Mouse (Mus musculus): ENCODE measurements at regions not wholly inside any gene's neighbourhood (a gene's known extent, or its start where the extent isn't known, plus 50 kb on each side); places are given as distances from the start of the nearest gene placed in this dataset.

DNA sequence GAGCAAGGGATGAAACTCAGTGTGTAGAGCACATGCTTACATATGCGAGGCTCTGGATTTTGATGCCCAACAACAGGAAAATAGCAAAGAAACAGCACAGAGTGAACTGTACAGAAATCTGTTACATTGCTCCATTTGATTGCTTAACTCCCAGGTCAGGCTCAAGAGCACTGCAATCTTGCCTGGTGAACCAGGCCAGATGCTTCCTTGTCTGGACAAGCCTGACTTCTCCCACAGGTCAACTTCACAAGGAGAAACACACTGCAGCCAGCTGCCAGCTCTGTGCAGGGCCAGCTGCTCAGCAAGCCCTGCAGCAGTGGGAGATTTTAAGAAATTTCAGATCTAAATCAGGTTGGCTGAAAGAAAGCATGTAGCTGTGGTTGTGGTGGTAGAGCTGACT, 81.2 kb upstream of the 1700066M21Rik start:
- Histone ChIP-seq H3K9ac (replicated peaks; ENCODE audit: low read depth, low read length) (no peak overlapping the region), H3K27me3 (replicated peaks; ENCODE audit: control insufficient read depth, insufficient read depth, low read length) (no peaks in the 10 kb centered on the region), H3K4me3 (replicated peaks; ENCODE audit: low read length) (no peak overlapping the region), H3K27ac (ENCODE audit: low read length) (no peak overlapping the region), H3K9me3 (ENCODE audit: control insufficient read depth, low read length) (no peaks in the 10 kb centered on the region), H3K4me1 (replicated peaks; ENCODE audit: control insufficient read depth, insufficient read depth, low read length) (0 out of 2 replicates have a peak, but pooled peaks cover under 1% of the 10 kb centered on the region), H3K4me2 (ENCODE audit: low read length) (no peak overlapping the region), H3K36me3 (ENCODE audit: control insufficient read depth, insufficient read depth) (no peaks in the 10 kb centered on the region)
- no peak for ATAC-seq
- 87% methylated on average over 1 of the region's 1 CpGs for WGBS

DNA sequence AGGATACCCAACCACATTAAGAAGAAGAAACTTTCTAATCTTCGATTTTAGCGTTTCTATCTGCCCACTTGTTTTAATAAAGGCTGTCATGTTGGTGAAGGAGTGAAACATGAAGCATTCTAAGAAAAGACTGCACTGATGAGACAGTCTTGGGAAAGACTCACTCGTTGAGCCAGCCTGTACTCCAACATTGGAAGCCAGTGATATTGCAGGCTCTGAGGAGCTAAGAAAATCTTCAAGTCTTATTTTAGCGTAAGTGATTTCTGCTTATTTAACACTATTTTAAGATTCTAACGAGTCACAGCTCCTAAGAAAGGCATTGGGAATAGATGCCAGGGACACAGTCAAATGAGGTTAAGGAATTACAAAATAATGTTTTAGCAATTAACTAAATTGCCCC, 78.9 kb upstream of the 1700066M21Rik start:
- H3K9me3 ChIP-seq (ENCODE audit: control insufficient read depth, low read length), result no peaks in the 10 kb centered on the region
- peaks cover 7% of the 10 kb centered on the region; the same call in 1 of the 2 replicates for H3K4me1 ChIP-seq (replicated peaks; ENCODE audit: control insufficient read depth, insufficient read depth, low read length)
- H3K27me3 ChIP-seq (replicated peaks; ENCODE audit: control insufficient read depth, insufficient read depth, low read length), result no peaks in the 10 kb centered on the region
- WGBS, result 74% methylated on average over 5 of the region's 5 CpGs
- no peaks in the 10 kb centered on the region for H3K36me3 ChIP-seq (ENCODE audit: control insufficient read depth, insufficient read depth)
- no peak overlapping the region for H3K27ac ChIP-seq (ENCODE audit: low read length)
- H3K4me2 ChIP-seq (ENCODE audit: low read length), result no peak overlapping the region
- H3K4me3 ChIP-seq (replicated peaks; ENCODE audit: low read length), result no peak overlapping the region
- ATAC-seq, result no peak
- no peak overlapping the region for H3K9ac ChIP-seq (replicated peaks; ENCODE audit: low read depth, low read length)

DNA sequence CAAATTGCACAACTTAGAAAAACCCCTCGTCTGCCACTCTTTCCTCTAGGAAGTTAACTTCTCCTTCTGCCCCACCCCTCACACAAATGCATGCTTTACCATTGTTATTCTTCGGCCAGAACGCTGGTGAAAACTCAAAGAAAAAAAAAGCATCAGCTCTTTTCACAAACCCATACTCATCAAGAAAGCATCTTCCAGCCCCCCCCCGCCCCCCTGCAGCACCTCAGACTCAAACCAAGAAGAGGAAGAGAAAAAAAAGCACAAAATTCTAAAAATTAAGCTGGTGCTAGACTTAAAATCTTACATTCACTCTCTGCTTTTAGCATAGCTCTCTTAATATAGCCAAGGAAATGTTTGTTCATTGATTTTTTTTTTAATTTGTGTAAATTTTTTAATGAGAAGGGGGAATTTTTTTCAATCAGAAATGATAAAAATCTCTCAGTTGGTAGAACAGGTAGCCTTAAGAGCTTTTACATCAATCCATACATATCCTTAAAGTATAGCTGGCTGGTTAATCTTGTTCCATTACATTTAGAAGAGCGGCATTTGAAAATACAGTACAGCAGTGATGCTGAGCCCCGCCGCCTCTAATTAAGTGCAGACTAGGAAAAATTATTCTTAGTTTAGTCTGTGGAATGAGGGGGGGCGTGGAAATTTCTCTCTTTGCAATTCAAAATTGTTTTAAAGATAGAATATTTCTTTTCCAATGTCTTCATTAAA, 76.0 kb upstream of the 1700066M21Rik start:
- WGBS, result 52% methylated on average over 8 of the region's 8 CpGs
- H3K36me3 ChIP-seq (ENCODE audit: control insufficient read depth, insufficient read depth), result no peaks in the 10 kb centered on the region
- peak overlapping the region; percentile 16; the same call in 1 of the 2 replicates for H3K27ac ChIP-seq (ENCODE audit: low read length)
- peaks cover 7% of the 10 kb centered on the region; the same call in 1 of the 2 replicates for H3K4me1 ChIP-seq (replicated peaks; ENCODE audit: control insufficient read depth, insufficient read depth, low read length)
- peak; percentile 76 for ATAC-seq
- no peak overlapping the region for H3K4me3 ChIP-seq (replicated peaks; ENCODE audit: low read length)
- no peaks in the 10 kb centered on the region for H3K27me3 ChIP-seq (replicated peaks; ENCODE audit: control insufficient read depth, insufficient read depth, low read length)
- H3K4me2 ChIP-seq (ENCODE audit: low read length), result no peak overlapping the region
- no peak overlapping the region for H3K9ac ChIP-seq (replicated peaks; ENCODE audit: low read depth, low read length)
- no peaks in the 10 kb centered on the region for H3K9me3 ChIP-seq (ENCODE audit: control insufficient read depth, low read length)

DNA sequence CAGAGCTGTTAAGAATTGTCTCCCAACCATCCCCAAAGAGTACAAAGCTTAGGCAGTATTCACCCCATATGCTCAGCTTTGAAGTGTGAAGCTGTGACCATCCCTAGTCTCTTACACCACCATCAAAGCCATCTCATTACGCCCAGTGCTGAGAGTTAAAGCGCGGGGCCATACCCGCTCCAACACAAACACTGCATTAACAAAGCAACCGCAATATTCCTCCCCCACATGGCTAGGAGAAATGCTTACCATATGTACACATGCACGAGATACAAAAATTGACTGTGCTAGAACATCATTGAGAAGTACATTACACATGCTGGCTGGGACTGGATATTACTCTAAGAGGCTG, 75.5 kb upstream of the 1700066M21Rik start:
- Histone ChIP-seq H3K4me3 (replicated peaks; ENCODE audit: low read length) (no peak overlapping the region), H3K4me1 (replicated peaks; ENCODE audit: control insufficient read depth, insufficient read depth, low read length) (peaks cover 7% of the 10 kb centered on the region; the same call in 1 of the 2 replicates), H3K27ac (ENCODE audit: low read length) (peak overlapping the region; percentile 41; the same call in 1 of the 2 replicates), H3K27me3 (replicated peaks; ENCODE audit: control insufficient read depth, insufficient read depth, low read length) (no peaks in the 10 kb centered on the region), H3K9ac (replicated peaks; ENCODE audit: low read depth, low read length) (no peak overlapping the region), H3K9me3 (ENCODE audit: control insufficient read depth, low read length) (no peaks in the 10 kb centered on the region), H3K36me3 (ENCODE audit: control insufficient read depth, insufficient read depth) (no peaks in the 10 kb centered on the region), H3K4me2 (ENCODE audit: low read length) (no peak overlapping the region)
- WGBS, result 45% methylated on average over 6 of the region's 6 CpGs
- ATAC-seq, result peak; percentile 95

DNA sequence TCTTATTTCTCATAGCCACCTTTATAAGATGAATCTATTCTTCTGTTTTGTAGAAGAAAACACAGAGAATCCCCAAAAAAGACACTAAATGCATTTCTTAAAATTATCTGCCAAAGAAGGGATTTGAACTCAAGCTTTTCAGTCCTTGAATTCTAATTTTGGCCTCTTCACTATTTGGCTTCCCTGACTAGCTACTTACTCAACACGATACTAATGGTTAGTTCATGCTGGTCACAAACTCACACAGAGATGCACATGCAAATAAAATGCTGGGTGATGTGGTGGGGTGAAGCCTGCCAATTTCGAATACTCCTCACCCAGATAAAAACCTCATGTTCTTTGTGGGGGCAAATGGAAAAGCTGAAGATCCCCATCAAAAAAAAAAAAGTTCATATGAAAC, 72.7 kb upstream of the 1700066M21Rik start:
- no peak for ATAC-seq
- no peak overlapping the region for H3K4me3 ChIP-seq (replicated peaks; ENCODE audit: low read length)
- no peak overlapping the region for H3K27ac ChIP-seq (ENCODE audit: low read length)
- H3K36me3 ChIP-seq (ENCODE audit: control insufficient read depth, insufficient read depth), result no peaks in the 10 kb centered on the region
- H3K4me2 ChIP-seq (ENCODE audit: low read length), result no peak overlapping the region
- peaks cover 7% of the 10 kb centered on the region; the same call in 1 of the 2 replicates for H3K4me1 ChIP-seq (replicated peaks; ENCODE audit: control insufficient read depth, insufficient read depth, low read length)
- 89% methylated on average over 2 of the region's 2 CpGs for WGBS
- H3K9ac ChIP-seq (replicated peaks; ENCODE audit: low read depth, low read length), result no peak overlapping the region
- no peaks in the 10 kb centered on the region for H3K27me3 ChIP-seq (replicated peaks; ENCODE audit: control insufficient read depth, insufficient read depth, low read length)
- no peaks in the 10 kb centered on the region for H3K9me3 ChIP-seq (ENCODE audit: control insufficient read depth, low read length)

DNA sequence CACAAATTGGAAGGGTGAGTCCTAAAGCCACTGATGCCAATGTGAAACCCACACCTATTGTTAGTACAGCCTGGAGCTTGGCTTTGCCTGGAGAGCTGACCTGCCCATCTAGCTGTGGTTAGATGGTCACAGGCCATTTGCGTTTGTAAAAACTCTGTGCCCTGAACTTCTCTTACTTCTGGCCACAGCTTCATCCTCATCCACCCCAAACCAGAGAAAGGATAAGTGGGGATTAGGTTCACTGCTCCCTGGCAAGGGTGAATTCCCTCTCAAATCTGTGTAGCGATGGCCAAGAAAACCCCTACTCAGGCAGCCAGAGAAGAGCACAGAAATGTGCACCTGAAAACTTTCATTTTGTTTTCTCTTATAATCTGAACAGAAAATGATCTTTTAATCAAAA, 54.9 kb upstream of the 1700066M21Rik start:
- H3K4me1 ChIP-seq (replicated peaks; ENCODE audit: control insufficient read depth, insufficient read depth, low read length), result peaks cover 7% of the 10 kb centered on the region
- WGBS, result 90% methylated on average over 2 of the region's 2 CpGs

DNA sequence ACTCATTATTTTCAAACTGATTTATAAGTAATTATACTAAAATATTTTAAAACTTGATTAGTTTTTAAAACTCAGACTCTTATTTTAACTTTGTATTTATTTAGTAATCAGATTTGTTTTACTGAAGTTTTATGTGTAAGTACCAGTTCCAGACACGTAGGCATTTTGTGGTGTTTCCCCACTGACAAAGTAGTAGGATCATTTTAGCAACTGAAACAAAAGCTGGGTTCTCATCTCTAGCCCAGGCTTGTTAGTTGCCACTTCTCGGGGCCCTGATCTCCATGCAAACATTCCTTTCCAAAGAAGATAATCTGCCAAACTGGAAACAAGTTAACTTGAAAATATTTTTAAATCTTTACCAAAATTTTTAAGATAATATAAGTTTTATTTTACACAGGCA, 54.3 kb upstream of the 1700066M21Rik start:
- H3K4me1 ChIP-seq (replicated peaks; ENCODE audit: control insufficient read depth, insufficient read depth, low read length), result peaks cover 10% of the 10 kb centered on the region
- no peaks in the 10 kb centered on the region for H3K36me3 ChIP-seq (ENCODE audit: control insufficient read depth, insufficient read depth)
- no peak overlapping the region for H3K27ac ChIP-seq (ENCODE audit: low read length)
- 80% methylated on average over 2 of the region's 2 CpGs for WGBS
- H3K4me3 ChIP-seq (replicated peaks; ENCODE audit: low read length), result no peak overlapping the region
- no peak overlapping the region for H3K4me2 ChIP-seq (ENCODE audit: low read length)
- no peak overlapping the region for H3K9ac ChIP-seq (replicated peaks; ENCODE audit: low read depth, low read length)
- H3K9me3 ChIP-seq (ENCODE audit: control insufficient read depth, low read length), result peaks cover 5% of the 10 kb centered on the region; the same call in 1 of the 2 replicates
- ATAC-seq, result no peak
- no peaks in the 10 kb centered on the region for H3K27me3 ChIP-seq (replicated peaks; ENCODE audit: control insufficient read depth, insufficient read depth, low read length)

More for the DNA sequence above, 54.9 kb upstream of the 1700066M21Rik start:
- Histone ChIP-seq H3K36me3 (ENCODE audit: control insufficient read depth, insufficient read depth) (no peaks in the 10 kb centered on the region), H3K4me3 (replicated peaks; ENCODE audit: low read length) (no peak overlapping the region), H3K27me3 (replicated peaks; ENCODE audit: control insufficient read depth, insufficient read depth, low read length) (no peaks in the 10 kb centered on the region), H3K9me3 (ENCODE audit: control insufficient read depth, low read length) (peaks cover 8% of the 10 kb centered on the region; the same call in 1 of the 2 replicates), H3K4me2 (ENCODE audit: low read length) (no peak overlapping the region), H3K27ac (ENCODE audit: low read length) (no peak overlapping the region), H3K9ac (replicated peaks; ENCODE audit: low read depth, low read length) (no peak overlapping the region)
- ATAC-seq, result no peak

DNA sequence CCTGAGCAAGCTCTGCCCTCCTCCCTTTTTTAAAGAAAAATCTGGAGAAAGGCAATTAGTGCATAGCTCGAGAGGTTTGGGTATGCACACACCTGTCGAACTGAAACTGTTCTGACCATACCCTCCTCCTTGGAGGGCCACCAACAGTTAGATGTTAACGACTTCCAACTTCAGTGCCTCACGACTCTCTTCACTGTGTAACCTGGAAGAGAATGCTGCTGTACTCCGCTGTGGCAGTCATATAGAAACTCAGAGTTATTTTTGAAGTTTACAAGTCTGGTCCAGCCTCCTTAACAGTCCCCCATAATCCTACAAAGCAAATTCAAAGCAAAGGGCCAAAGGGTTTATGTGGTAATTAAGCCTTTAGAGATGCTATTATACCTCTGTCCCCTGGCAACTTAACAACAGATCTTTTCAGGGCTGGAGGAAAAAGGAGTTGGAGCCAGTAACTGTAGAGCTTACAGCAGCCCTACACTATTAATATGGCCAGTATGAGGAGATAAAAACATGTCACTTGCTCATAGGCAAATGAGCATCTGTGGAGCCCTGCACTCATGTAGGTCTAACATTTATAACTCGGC, 51.7 kb upstream of the 1700066M21Rik start:
- H3K9ac ChIP-seq (replicated peaks; ENCODE audit: low read depth, low read length), result no peak overlapping the region
- H3K36me3 ChIP-seq (ENCODE audit: control insufficient read depth, insufficient read depth), result no peaks in the 10 kb centered on the region
- H3K27ac ChIP-seq (ENCODE audit: low read length), result no peak overlapping the region
- ATAC-seq, result no peak
- no peaks in the 10 kb centered on the region for H3K9me3 ChIP-seq (ENCODE audit: control insufficient read depth, low read length)
- no peak overlapping the region for H3K4me3 ChIP-seq (replicated peaks; ENCODE audit: low read length)
- H3K4me1 ChIP-seq (replicated peaks; ENCODE audit: control insufficient read depth, insufficient read depth, low read length), result peaks cover 25% of the 10 kb centered on the region
- H3K4me2 ChIP-seq (ENCODE audit: low read length), result no peak overlapping the region
- H3K27me3 ChIP-seq (replicated peaks; ENCODE audit: control insufficient read depth, insufficient read depth, low read length), result no peaks in the 10 kb centered on the region
- 20% methylated on average over 6 of the region's 6 CpGs for WGBS

Measured in forebrain, embryonic 16.5 days (tissue).